Mouse (Mus musculus): ENCODE measurements around the gene Srbd1. TPM values are rescaled to one million over a fixed set of nuclear protein-coding genes. Genes with fewer than 3 reads are reported as not detected.

Gene Srbd1
- polyA plus RNA-seq, 1 experiment from 2014 or later: 16.8 TPM

GRCm38 (mm10) chr17:85941141-85941738 is 203.7 kb downstream of the Srbd1 start:
- ATAC-seq (ENCODE audit: borderline replicate concordance, extremely low read depth, low FRiP score, low TSS enrichment): no peak
- no peak overlapping the region for H3K27ac ChIP-seq
- H3K4me3 ChIP-seq: no peak overlapping the region
- H3K36me3 ChIP-seq: no peaks in the 10 kb centered on the region
- 56% methylated on average over 8 of the region's 8 CpGs for WGBS
- peaks cover 3% of the 10 kb centered on the region; the same call in 1 of the 2 replicates for H3K4me1 ChIP-seq
- no peak overlapping the region for H3K4me2 ChIP-seq
- H3K9ac ChIP-seq: no peak overlapping the region
- no peaks in the 10 kb centered on the region for H3K9me3 ChIP-seq
- H3K27me3 ChIP-seq: no peaks in the 10 kb centered on the region

GRCm38 (mm10) chr17:85937131-85937530 is 207.8 kb downstream of the Srbd1 start:
- Histone ChIP-seq H3K4me3 (no peak overlapping the region), H3K27me3 (no peaks in the 10 kb centered on the region), H3K36me3 (no peaks in the 10 kb centered on the region), H3K9me3 (no peaks in the 10 kb centered on the region), H3K27ac (no peak overlapping the region), H3K4me2 (no peak overlapping the region), H3K4me1 (no peaks in the 10 kb centered on the region), H3K9ac (no peak overlapping the region)
- ATAC-seq (ENCODE audit: borderline replicate concordance, extremely low read depth, low FRiP score, low TSS enrichment): no peak
- 94% methylated on average over 4 of the region's 4 CpGs for WGBS

DNA sequence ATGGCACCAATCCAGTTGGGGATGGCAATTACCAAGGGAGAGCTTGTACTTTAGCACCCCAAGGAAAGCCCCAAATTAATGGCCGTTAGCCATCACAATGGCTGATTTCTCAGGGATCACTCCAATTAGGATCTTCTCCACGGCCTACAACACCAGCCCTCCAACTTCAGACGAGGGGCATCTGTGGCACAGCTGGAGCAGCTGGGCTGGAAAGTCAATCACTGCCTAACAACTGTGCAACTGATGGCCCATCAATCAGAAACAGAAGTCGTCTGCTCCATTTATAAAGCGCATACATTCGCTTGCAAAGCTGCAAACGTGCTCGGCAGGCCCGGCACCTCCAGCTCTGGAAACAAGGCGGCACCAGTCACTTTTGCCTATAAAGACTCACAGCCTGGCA is 209.7 kb downstream of the Srbd1 start:
- no peak overlapping the region for H3K27ac ChIP-seq
- H3K27me3 ChIP-seq: no peaks in the 10 kb centered on the region
- H3K4me1 ChIP-seq: peaks cover under 1% of the 10 kb centered on the region
- no peak overlapping the region for H3K9ac ChIP-seq
- WGBS: 68% methylated on average over 10 of the region's 10 CpGs
- no peaks in the 10 kb centered on the region for H3K36me3 ChIP-seq
- no peak for ATAC-seq (ENCODE audit: borderline replicate concordance, extremely low read depth, low FRiP score, low TSS enrichment)
- no peak overlapping the region for H3K4me3 ChIP-seq
- no peaks in the 10 kb centered on the region for H3K9me3 ChIP-seq
- H3K4me2 ChIP-seq: no peak overlapping the region

Other genes with a start within 250 kb of the Srbd1 start
- gene Prkce, start 22.6 kb upstream of the Srbd1 start, polyA plus RNA-seq (2015; fragmentation: Nextera tagmentation; extraction: Ambion mirVana): 6.6 and 6.7 TPM in 2 replicates

Measured in lung, embryonic 15.5 days (tissue).